Mouse (Mus musculus) central nervous system, embryonic 18 days (tissue): ENCODE data around the gene Gucd1. TPM values are rescaled to one million over a fixed set of nuclear protein-coding genes. Genes with fewer than 3 reads are reported as not detected.

ENCODE experiments used
- polyA plus RNA-seq: library from polyadenylated mRNA; depleted of rRNA; stranded (reverse); fragments of >200 nt; gene quantifications from 2 replicates; pipeline ENCODE4 v1.2.3, GENCODE M21; 2012; rRNA removed

Gene Gucd1
- 18.3 and 20.1 TPM in 2 replicates for polyA plus RNA-seq

DNA sequence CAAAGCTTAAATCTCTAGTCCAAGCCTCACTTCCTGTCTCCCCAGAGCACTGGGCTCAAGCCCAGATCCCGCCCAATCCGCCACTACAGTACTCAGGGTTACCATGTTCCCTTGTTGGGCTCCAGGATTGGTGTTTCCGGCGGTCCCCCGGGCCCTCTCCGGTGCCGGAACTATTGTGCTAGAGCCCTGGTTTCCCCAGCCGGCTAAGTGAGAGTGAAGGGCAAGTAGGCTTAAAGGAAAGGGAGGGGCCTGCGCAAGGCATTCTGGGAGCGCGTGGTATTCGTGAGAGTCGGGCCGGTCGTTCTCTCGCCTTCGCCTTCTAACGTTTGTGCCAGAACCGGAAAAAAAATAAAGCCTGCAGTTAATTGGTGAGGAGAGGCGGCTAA is at the start of gene Gucd1:
Gucd1 (minus strand) TSS at position 215 of the 386 bp plus-strand sequence.

DNA sequence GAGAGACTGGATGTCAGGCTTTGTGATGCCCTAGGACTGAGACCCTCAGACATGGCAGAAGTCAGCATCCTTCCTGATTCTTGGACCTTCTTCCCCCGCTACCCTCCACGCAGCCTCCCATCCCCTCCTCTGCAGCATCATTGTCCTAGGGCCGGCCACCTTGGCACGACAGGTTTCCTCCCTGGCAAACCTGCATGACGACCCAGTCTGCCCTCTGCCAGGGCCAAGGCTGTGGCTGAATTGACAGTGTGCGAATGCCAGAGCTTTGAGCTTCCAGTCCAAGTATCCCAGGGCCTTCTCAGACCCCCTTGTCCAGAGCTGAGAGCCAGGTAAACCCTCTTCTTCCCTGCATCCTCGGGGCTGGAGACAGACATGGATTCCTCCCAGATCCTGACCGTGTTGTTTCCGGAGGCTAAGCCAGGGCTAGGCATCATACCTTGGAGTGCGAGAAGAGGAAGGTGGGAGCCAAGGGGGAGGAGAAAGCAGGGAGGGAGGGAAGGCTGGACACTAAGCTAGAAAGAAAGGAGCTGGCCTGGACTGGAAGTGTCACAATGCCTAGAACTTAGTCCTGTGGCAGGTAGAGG is 43.4 kb upstream of the Gucd1 start, which contains the start of gene Ggt1:
Ggt1 (plus strand) TSS at position 534 of the 584 bp plus-strand sequence.

DNA sequence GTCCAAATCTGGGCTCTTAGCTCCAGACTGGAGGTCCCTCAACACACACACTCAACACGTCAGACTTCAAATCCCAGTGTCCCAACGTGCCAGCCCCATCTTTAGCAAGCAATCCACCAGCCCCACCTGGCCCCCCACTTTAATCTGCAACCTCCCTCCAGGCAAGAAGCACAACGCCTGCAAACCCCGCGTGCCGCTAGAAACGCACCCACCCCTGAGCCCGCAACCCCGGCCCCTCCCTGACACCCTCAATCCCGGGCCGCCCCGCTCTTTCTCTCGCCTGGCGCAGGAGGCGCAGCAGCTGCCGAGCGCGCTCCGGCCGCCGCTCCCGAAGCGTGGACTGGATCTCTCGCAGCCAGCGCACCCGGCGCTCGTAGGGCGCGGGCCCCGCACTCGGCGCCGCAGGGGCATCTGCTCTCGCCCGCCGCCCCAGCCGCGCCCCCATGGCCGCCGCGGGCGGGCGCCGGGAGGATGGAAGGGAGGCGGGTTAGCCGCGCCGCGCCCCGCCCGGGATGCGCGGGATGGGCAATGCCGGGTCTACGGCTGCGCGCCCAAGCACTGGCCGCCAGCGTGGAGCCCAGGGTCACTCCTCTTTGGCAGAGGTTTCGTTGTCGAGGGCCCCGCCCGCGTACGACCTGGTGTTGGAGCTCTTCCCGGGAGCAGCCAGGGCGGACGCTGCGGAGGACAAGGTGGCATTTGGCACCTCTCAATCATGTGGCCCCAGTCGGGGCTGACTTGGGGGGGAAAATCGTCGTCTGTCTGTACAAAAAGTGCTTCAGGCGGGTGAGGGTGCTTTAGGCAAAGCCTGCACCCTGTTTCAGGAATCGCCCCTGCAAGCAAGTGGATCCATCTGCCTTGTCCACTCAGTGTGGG is 42.1 kb upstream of the Gucd1 start, which contains the start of gene Lrrc75b:
Lrrc75b (minus strand) TSS at position 655 of the 873 bp plus-strand sequence.

DNA sequence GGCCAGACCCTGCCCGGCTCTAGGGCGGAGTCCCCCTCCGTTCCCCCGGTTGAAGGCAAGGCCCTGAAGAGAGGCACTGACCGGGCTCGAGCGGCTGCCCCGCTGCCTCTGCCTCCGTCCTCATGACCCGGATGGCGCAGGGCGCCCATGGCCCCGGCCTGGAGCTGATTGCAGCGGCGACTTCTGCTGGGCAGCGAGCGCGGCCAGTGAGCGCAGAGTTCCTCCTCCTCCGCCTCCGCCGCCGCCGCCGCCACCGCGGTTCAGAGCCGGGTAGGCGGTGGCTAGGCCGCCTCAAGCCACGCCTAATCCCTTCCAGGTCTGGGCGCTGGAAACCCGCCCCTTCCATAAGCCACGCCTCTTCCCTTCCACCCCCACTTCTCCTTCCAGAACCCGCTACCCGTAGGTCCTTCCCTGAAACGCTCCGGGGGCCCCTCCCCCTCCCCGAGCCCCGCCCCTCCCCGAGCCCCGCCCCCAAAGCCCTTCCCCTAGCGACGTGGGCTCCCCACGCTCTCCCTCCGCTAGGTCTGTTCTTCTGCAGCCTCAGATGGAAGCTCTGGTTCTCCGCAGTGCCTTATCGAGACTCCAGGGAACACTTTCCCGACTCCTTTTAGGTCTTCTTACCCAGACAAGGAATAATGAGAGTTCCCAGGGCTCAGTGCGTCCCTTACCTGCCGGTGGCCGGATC is 557 bp downstream of the Gucd1 start, which contains the start of gene Snrpd3:
Snrpd3 (plus strand) TSS at position 479 of the 685 bp plus-strand sequence.

DNA sequence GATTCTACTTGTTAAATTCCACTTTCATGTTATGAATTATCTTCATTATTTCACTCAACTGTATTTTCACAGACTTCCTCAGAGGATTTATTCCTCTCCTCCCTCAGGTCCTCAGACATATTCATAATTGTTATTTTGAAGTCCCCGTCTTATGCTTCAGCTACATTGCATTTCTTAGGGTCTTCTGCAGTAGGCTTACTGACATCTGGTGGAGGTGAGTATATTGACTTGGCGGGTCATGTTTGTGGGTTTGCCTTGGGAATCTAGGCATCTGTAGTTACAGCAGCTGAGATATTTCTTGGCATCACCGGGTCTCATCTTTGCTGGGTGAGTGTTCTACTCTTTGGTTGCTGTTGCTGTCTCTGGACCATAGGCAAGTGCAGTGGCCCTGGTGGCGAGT is 116.8 kb downstream of the Gucd1 start, which contains the start of gene Upb1:
Upb1 (plus strand) TSS at position 158 of the 400 bp plus-strand sequence.

DNA sequence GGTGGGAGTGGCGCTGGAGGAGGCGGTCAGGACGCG is 201.1 kb downstream of the Gucd1 start, which contains the start of gene Adora2a:
Adora2a (plus strand) TSS at position 6 of the 36 bp plus-strand sequence.

Other genes starting within 250 kb of the Gucd1 start
- 16.1 and 23.1 TPM in 2 replicates for gene Adora2a, start 201.1 kb downstream of the Gucd1 start, polyA plus RNA-seq
- 0.09 and 0.19 TPM in 2 replicates for gene Upb1, start 116.9 kb downstream of the Gucd1 start, polyA plus RNA-seq
- gene Snrpd3, start 421 bp downstream of the Gucd1 start, polyA plus RNA-seq: 74.1 and 91.5 TPM in 2 replicates
- gene Lrrc75b, start 42.4 kb upstream of the Gucd1 start, polyA plus RNA-seq: 29.3 and 30.3 TPM in 2 replicates
- gene Ggt1, start 43.6 kb upstream of the Gucd1 start, polyA plus RNA-seq: 2.7 and 3.3 TPM in 2 replicates
- 4.5 and 4.8 TPM in 2 replicates for gene Ggt5, start 71.4 kb upstream of the Gucd1 start, polyA plus RNA-seq
- gene Susd2, start 126.0 kb upstream of the Gucd1 start, polyA plus RNA-seq: 4.4 and 6.0 TPM in 2 replicates
- 43.5 and 45.6 TPM in 2 replicates for gene Cabin1, start 246.4 kb upstream of the Gucd1 start, polyA plus RNA-seq